Mouse (Mus musculus) E14TG2a.4 (cell line): ENCODE measurements around the gene Mia.

Experiments
- H3K27me3 ChIP-seq: 2 replicates; pipeline ENCODE4 v1.6.1; 2014; ENCODE audit warnings: low read length, control low read depth; ENCODE audit not compliant: insufficient read depth
- H3K36me3 ChIP-seq: 2 replicates; pipeline ENCODE4 v1.6.1; 2014; ENCODE audit warnings: low read length, control low read depth; ENCODE audit not compliant: insufficient read depth
- H3K4me1 ChIP-seq: replicated peaks from 2 replicates; pipeline ENCODE4 v1.6.1; 2014; ENCODE audit warnings: low read depth, low read length, control low read depth
- H3K4me3 ChIP-seq: replicated peaks from 2 replicates; pipeline ENCODE4 v1.5.1; 2014; ENCODE audit warnings: mild to moderate bottlenecking, low read length
- H3K9me3 ChIP-seq: 2 replicates; pipeline ENCODE4 v1.6.1; 2014; ENCODE audit warnings: low read length, control low read depth
- CTCF ChIP-seq: conservative IDR thresholded peaks from 2 replicates; pipeline ENCODE4 v1.5.1; 2014; ENCODE audit warnings: low read length
- NANOG ChIP-seq: IDR thresholded peaks from 2 replicates; pipeline ENCODE4 v1.6.1; 2014; ENCODE audit warnings: borderline replicate concordance, low read length, mixed read lengths
- POU5F1 ChIP-seq: IDR thresholded peaks from 2 replicates; pipeline ENCODE4 v1.6.1; 2014; ENCODE audit warnings: low read length, borderline replicate concordance

Mia gene

GRCm38 (mm10) chr7:27166229-27166613 is 14.7 kb downstream of the Mia start:
- Histone ChIP-seq H3K36me3 (peaks cover 71% of the 10 kb centered on the region), H3K4me1 (peaks cover 64% of the 10 kb centered on the region), H3K27me3 (no peaks in the 10 kb centered on the region), H3K4me3 (peak overlapping the region; percentile 89), H3K9me3 (no peaks in the 10 kb centered on the region)
- TF ChIP-seq POU5F1 = no peak
- no peak for TF ChIP-seq NANOG
- TF ChIP-seq CTCF = no peak

GRCm38 (mm10) chr7:27165696-27166095 is 15.3 kb downstream of the Mia start:
- Histone ChIP-seq H3K36me3 (peaks cover 71% of the 10 kb centered on the region), H3K4me1 (peaks cover 69% of the 10 kb centered on the region), H3K9me3 (no peaks in the 10 kb centered on the region), H3K4me3 (peak overlapping the region; percentile 89), H3K27me3 (no peaks in the 10 kb centered on the region)
- TF ChIP-seq NANOG (no peak), CTCF (no peak), POU5F1 (no peak)

GRCm38 (mm10) chr7:27165007-27165655 is 15.8 kb downstream of the Mia start:
- TF ChIP-seq NANOG (no peak), POU5F1 (no peak), CTCF (no peak)
- H3K4me1 ChIP-seq = peaks cover 75% of the 10 kb centered on the region
- H3K27me3 ChIP-seq = no peaks in the 10 kb centered on the region
- H3K4me3 ChIP-seq = peak overlapping the region; percentile 89
- no peaks in the 10 kb centered on the region for H3K9me3 ChIP-seq
- peaks cover 71% of the 10 kb centered on the region for H3K36me3 ChIP-seq

- Histone ChIP-seq H3K4me3 (peak overlapping the region; percentile 89), H3K9me3 (no peaks in the 10 kb centered on the region), H3K36me3 (peaks cover 69% of the 10 kb centered on the region), H3K27me3 (no peaks in the 10 kb centered on the region), H3K4me1 (peaks cover 82% of the 10 kb centered on the region)
- TF ChIP-seq CTCF (no peak), POU5F1 (no peak), NANOG (no peak)
These were observed 16.6 kb downstream of the Mia start for GRCm38 (mm10) chr7:27164112-27164947.

- H3K27me3 ChIP-seq = no peaks in the 10 kb centered on the region
- TF ChIP-seq NANOG (no peak), CTCF (no peak), POU5F1 (no peak)
These were observed 17.5 kb downstream of the Mia start for GRCm38 (mm10) chr7:27163450-27163805.

GRCm38 (mm10) chr7:27162780-27163449 is 18.0 kb downstream of the Mia start:
- H3K27me3 ChIP-seq = no peaks in the 10 kb centered on the region
- TF ChIP-seq CTCF (no peak), NANOG (no peak), POU5F1 (no peak)
- H3K9me3 ChIP-seq = no peaks in the 10 kb centered on the region
- peak overlapping the region; percentile 89; the same call in 1 of the 2 replicates for H3K4me3 ChIP-seq
- H3K4me1 ChIP-seq = peaks cover 89% of the 10 kb centered on the region
- peaks cover 69% of the 10 kb centered on the region for H3K36me3 ChIP-seq

More at GRCm38 (mm10) chr7:27163450-27163805, 17.5 kb downstream of the Mia start:
- peaks cover 69% of the 10 kb centered on the region for H3K36me3 ChIP-seq
- peaks cover 89% of the 10 kb centered on the region for H3K4me1 ChIP-seq
- peak overlapping the region; percentile 89; the same call in 1 of the 2 replicates for H3K4me3 ChIP-seq
- no peaks in the 10 kb centered on the region for H3K9me3 ChIP-seq

GRCm38 (mm10) chr7:27161744-27162143 is 19.2 kb downstream of the Mia start:
- Histone ChIP-seq H3K27me3 (no peaks in the 10 kb centered on the region), H3K4me3 (no peak overlapping the region), H3K9me3 (no peaks in the 10 kb centered on the region), H3K36me3 (peaks cover 75% of the 10 kb centered on the region), H3K4me1 (peaks cover 82% of the 10 kb centered on the region)
- no peak for TF ChIP-seq CTCF
- no peak for TF ChIP-seq NANOG
- no peak for TF ChIP-seq POU5F1

GRCm38 (mm10) chr7:27160921-27161320 is 20.0 kb downstream of the Mia start:
- Histone ChIP-seq H3K4me1 (peaks cover 89% of the 10 kb centered on the region), H3K36me3 (peaks cover 75% of the 10 kb centered on the region), H3K9me3 (no peaks in the 10 kb centered on the region), H3K27me3 (no peaks in the 10 kb centered on the region), H3K4me3 (peak overlapping the region; percentile 45; the same call in 1 of the 2 replicates)
- TF ChIP-seq POU5F1 (no peak), NANOG (no peak)
